Mouse (Mus musculus) urinary bladder, adult 2 months (tissue): Measurements from ENCODE around the gene Crcp. TPM values are rescaled to one million over a fixed set of nuclear protein-coding genes. Genes with fewer than 3 reads are reported as not detected.
A peak's percentile ranks its signal among the peaks of the same experiment; 100 is the strongest.
"Not testable (repeated sequence)": the region's sequence is repeated elsewhere in the genome, so short reads cannot be mapped to it uniquely, and the experiment has no call there.

Experiments
- DNase-seq: peaks from one replicate; pipeline ENCODE4 v3.0.0; 2022; ENCODE audit warnings: low spot score
- polyA plus RNA-seq: library from polyadenylated mRNA; depleted of rRNA; stranded (reverse); fragments of >200 nt; gene quantifications from 2 replicates; pipeline ENCODE4 v1.2.3, GENCODE M21; 2012

Crcp gene
- polyA plus RNA-seq, 1 experiment: 26.6 TPM

DNA sequence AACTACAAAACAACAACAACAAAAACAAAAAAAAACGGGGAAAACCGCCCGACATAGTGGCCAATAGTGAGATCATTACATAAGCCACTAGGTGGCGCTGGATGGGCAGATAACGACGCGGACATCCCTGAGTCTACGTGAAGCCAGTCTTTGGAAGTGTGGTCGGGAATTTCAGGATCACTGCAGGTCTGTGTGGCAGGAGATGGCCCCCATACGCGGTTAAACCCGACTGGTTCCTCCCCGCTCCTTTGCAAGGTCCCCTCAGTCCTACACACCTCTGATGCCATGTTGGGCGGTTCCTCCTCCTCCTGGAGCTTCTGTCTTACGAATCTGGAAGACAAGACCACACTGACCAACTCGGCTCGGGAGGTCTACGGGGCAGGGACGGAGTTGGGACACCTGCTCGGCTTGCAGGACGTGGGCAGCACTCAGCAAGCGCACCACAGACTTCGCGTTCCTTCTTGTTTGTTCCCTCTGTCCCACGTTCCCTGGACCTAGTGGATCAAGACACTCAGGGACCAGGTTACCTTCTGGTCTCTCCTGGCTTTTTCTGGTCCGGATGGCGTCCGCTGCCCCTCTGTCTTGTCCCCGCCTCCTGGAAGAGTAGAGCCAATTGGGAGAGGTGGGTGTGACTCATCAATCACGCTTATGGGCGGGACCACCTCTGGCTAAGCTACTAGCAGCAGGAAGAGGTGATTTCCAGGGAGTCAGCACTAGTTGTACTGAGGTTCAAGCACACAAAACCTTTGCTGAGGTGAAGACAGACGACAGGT, 5.1 kb upstream of the Crcp start:
- peak; percentile 54 for DNase-seq

DNA sequence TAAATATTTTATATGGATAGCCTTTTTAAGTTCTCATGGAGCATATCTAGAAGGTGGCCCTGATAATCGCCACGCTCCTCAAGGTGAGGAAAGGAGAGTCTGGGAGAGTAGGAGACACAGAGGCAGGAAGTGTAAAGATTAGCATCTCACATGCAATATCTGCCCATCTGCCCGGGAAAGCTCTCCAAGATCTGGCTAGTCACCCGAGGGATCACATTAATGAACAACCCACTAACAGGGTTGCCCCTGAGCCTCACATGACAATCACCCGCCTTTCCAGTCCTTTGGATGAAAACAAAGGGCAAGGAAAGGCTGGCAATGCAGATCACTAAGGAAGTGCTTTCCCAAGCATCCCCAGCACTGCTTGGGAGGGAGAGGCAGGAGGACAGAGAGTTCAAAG, 2.0 kb upstream of the Crcp start:
- no peak for DNase-seq

DNA sequence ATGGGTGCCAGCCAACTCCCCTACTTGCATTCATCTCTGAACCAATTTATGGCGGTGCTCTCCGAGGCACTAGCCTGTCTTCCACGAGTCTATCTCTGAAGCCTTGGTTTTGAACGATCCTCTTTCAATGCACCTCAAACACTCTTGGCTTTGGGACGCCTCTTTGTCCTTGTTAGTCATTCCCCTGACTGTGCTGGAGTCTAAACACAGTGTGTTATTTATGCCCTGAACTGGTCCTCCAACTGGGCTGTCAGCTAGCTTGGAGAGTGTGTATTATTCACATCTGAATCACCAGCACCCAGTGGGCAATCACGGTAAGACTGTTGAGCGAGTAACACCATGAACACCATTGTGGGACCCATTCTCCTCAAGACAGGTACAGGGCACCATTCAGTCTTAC, 1.4 kb upstream of the Crcp start:
- no peak for DNase-seq

DNA sequence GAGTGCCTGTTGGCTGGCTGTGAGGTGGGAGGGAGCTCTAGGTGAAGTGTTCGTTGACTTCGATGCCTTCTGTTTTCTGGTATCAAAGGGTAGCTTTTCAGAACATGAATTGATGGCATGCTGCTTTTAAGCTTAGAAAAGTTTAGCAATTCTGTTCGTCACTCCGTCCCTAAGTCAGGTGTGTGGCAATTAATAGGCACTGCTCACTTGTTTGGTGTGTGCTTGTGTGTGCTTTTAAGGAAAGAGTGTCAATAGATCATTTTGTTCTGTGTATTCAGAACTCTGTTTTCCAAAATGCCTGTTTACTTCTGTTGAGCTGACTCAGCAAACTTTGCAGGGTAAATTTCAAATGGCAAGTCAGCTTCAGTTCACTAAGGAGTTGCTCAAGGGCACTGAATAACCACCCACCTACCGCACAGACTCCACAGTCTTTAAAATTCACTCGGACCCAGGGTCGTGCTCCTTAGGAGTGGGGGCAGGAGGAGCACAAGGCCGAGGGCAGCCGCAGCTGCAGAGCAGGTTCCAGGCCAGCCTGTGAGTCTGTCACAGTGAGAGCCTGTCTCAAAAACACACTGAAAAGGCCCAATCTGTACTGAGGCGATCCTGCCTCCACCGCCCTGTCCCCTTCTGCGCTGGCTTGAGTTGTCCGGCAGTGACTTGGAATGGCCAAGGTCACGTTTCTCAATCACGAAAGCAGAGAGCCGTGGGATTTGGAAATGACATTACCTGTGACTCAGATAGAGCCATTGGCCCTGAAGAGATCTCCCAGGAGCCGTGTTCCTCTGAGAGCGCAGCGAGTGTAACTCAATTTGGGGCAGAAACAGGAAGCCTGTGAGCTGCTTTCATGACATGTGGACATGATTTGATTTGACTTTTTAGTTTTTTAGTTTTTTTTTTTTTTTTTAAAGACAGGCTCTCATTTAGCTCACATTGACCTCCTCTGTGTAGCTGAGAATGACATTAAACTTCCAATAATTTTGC, 2.6 kb downstream of the Crcp start:
- DNase-seq: no peak

DNA sequence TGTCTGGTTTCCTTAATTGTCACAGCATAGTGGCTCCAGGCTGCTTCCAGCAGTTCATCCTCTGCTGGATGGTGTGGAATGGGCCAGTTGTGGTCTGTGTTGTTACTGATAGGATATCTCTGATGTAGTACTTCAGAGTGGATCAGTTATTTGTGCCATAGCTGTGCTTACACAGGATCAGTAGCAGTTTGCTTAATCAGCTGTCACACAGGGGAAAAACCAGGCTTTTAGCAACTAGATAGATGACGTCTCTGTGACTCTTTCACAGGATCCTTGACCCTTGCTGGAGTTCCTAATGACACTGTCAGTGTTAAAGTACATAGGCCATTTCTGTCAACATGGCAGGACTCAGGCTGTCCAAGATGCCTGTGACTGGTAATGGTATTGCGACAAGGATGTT, 4.8 kb downstream of the Crcp start:
- no peak for DNase-seq

DNA sequence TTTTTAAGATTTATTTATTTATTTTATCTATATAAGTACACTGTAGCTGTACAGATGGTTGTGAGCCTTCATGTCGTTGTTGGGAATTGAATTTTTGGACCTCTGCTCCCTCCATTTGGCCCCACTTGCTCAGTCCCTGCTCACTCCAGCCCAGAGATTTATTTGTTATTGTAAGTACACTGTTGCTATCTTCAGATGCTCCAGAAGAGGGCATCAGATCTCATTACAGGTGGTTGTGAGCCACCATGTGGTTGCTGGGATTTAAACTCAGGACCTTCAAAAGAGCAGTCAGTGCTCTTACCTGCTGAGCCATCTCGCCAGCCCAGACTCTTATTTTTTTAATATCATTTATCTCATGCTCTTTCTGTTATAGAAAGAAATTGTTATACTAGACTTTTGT, 7.2 kb downstream of the Crcp start:
- not testable (repeated sequence) for DNase-seq

DNA sequence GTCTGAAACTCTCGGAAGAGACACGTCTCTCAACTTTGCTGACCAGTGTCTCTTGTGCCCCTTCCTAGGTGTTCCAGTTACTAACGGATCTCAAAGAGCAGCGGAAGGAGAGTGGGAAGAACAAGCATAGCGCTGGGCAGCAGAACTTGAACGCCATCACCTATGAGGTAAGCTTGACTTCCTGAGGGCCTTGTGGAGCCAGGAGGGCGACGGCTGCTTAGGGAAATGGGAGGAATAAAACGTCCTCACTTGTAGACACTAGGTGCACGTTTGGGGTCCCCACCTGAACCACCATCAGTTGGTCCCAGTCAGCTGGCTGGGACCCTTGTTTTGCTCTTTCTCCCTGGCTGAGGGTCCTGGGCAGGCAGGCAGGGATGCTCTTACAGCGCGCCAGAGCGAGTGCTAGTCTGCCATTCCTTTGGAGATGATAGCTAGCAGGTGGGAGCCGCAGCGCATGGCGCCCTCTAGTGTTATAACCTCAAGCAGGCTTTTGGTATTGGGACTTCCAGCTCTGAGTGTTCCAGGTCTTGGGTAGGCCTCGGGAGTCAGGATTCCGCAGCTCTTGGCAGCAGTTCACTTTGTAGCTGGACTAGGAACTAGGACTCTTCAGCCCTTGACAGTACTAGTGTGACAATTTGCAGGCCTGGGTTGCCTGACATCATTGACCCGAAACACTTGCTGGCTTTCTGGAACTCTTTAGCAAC, 8.8 kb downstream of the Crcp start:
- peak; percentile 40 for DNase-seq

DNA sequence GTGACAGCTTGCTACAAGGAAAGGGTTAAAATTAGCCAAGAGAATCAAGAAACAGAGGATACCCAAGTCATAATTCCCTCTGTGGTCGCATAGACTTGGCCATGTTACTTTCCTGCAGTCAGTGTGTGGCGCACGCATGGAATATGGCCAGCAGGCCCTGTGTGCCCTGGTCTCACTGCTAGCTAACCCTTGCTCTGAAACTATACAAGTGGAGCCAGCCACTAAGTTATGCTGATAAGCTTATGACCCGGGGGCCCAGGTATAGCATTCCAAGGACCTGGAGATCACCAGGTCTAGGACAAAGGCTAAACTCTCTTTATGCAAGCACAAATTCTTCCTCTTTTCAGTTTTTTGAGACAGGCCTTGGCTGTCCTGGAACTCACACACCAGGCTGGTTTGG, 11.7 kb downstream of the Crcp start:
- no peak for DNase-seq

DNA sequence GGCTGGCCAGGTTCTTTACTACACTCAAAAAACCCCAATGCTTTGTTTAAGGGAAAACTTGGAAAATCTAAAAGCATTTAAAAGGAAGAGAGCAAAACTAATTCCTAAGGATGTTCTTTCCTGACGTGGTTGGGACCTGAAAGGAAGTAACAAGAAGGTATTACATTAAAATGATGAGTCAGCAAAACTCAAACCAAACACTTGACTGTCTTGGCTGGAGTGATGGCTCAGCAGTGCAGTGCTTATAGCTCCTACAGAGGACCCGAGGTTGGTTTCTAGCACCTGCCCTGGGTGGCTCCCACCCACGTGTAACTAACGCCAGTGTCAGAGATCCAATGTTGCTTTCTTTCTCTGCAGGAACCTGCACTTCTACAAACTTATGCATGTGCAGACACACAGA, 12.2 kb downstream of the Crcp start:
- no peak for DNase-seq

DNA sequence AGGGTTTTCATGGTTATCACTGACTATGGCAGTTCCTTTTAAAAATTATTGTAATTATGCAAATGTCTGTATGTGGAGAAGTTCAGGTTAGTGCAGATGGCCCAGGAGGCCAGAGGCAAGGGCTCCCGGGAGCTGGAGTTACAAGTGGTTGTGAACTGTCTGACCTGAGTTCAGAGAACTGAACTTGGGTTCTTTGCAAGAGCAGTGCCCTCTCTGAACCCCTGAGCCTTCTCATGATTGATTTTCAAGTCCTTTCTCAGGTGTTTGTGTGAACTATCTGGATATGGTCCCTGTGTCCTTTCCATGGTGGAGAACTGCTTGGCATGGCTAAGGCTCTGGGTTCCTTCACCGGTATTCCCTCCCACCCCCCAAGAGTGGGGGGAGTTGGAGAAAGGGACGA, 14.7 kb downstream of the Crcp start:
- no peak for DNase-seq

DNA sequence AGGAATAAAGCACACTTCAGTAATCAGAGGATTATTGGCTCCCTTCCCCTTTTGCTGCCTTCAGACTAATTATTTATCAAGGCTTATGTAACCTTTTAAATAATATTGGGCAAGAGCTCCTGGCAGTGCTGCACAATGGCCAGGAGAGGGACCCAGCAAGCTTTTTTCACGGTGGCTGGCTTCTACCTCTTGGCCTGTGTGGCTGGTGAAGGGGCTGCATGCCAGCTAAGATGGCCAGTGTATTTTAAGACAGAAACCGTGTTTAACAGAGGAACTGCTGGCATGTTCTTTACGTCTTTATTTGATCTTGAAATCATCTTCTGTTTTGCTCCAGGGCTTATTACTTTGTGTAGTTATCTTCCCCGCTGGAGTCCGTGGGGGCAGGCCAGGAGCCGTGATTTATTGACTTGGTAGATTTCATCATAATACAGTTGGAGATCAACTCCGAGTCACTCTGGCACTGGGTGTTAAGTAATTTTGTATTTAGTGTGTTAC, 15.2 kb downstream of the Crcp start:
- DNase-seq: no peak

DNA sequence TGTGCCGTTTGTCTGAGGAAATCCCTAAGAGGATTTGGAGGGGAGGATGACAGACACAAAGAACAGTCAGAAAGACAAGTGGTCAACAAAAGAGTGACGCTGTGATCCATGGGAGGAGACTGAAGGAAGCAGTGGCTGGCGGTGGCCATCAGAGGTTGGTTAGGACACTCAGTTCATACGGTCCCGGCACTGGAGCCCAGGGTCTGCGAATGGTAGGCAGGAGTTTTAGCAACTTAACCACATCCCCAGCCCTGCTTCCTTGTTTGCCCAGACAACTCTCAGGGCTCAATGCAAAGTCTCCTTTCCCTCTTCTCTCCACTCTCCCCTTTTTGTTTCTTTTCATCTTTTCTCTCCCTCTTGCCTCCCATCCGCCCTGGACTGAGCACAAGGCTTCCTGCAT, 17.0 kb downstream of the Crcp start:
- DNase-seq: no peak

DNA sequence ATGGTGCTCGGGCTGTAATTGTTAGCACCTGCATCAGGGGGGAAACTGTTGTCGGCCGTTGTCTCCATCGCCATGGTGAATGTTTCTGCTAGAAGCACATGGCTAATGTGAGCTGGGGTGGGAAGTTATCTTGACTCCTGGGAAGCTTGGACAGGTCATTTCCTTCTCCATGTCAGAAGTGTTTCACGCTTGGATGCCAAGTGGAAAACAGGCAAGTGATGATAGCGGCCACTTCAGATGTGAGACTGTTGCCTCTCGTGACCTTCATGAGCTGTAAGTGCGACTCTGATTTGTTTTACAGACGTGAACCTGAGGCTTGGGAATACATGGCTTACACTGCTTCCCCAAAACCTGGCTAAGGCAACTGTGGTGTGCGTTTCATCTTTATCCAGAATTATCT, 17.5 kb downstream of the Crcp start:
- no peak for DNase-seq

DNA sequence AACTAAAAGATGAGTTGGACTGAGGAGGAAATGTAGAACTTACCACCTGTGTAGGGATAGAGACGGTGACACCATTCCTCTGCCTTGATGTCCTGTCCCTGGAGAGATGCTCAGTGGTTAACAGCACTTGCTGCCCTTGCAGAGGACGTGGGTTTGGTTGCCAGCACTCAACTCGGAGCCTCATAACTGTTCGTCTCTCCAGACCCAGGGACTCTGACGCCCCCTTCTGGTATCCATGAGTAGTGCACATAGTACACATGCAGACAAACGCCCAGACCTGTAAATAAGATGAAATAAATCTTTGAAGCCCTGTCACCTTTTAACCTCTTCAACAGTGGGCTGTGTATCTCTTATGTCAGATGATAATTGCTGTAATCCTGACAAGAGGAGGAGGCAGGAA, 17.9 kb downstream of the Crcp start:
- no peak for DNase-seq

DNA sequence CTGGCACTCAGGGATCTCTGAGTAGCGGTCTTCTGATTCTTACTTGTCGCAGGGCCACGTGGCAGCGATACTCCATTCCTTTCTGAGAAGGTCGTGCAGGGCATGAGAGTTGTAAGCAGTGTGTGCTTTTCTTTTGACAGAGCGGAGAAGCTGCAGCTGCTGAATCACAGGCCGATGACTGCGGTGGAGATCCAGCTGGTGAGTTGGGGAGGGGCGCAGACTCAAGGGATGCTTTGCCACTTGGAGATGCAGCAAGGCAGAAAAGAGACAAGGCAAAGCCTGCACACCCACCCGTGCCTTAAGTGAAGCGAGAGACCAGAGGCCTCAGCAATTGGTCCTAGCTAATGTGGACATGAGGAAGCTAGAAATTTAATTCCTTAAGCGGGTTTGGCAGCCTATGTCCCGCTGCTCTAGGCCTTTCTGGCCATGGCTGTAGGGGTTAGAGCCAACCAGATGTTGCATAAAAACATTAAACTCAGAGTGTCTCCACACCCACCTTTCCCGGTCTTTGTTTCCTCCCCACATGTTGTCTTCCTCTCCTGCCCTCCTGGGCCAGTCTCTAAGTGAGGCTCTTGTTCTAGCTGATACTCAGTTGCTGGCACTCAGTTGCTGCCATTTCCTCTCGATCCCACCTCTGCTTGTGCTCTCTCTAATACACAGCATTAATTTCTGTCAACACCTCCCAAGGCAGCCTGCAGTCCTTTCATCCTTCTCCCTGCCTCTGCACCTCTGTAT, 19.9 kb downstream of the Crcp start:
- DNase-seq: no peak

DNA sequence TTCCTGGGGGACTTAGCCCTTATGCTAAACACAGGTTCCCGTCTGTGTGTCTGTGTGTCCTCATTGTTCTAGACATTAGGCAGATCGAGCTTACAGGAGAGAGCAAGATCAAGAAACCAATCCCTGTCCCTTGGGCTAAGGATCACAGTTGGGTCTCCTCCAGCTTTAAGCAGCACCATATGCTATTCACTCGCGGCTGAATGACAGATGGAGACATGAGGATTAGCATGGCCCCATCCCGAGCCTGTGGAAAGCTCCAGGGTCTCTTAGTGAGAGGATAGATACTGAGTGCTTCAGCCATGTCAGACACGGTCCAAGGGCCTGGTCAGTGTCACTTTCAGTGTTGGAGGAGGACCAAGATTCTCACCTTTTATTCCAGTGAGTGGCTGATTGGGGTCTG, 21.3 kb downstream of the Crcp start:
- no peak for DNase-seq

DNA sequence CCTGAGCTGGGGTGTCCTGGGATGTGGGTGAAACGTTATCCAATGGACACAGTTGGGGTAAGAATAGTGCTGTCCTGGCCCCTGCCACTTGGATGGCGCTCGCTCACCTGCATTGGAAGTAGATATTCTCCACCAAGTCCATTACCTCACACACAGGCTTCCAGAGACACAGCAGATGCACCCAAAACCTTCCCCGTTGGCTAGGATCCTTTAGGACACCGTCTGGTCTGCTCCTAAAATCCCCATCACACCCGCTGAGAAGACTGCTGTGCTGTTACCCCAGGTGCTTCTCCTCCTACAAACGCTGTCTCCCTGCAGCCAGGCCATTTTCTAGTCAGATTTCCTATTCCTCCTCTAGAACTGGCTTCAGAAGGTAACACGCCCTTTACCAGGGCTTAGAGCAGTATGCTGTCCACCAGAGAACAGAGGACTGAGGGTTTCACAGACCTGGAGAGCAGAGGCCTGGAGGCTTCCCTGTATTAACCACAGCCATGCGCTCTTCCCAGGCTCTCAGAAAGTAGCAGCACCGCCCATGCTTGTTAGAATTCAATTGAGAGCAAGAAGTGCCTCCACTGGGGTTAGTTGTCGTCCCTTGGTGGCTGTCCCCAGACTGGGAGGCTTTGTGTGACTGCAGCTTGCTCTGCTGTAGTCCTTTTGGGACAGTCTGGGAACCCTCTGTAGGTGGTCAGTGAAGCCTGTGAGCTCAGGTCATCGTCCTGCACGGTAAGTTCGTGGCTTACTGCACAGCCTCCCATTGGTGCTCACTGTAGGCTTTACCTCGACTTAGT, 22.2 kb downstream of the Crcp start:
- no peak for DNase-seq

DNA sequence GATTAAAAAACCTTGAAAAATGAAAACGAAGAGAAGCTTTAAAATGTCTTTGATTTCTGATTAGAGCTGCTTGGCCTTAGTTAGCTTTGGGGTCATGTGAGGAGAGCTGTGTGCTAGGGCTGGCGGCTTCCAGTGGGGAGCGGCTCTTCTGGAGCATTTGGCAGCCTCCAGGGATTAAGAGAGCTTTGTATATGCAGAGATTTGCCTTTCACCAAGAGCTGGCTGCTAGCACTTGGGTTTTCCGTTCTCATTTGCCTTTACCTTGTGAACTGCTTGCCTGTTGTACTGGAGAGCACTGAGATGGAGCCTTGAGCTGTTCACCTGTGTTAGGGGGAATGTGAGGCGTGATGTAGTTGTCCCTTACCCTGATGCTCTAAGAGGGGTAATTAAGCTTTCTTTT, 23.4 kb downstream of the Crcp start:
- no peak for DNase-seq

DNA sequence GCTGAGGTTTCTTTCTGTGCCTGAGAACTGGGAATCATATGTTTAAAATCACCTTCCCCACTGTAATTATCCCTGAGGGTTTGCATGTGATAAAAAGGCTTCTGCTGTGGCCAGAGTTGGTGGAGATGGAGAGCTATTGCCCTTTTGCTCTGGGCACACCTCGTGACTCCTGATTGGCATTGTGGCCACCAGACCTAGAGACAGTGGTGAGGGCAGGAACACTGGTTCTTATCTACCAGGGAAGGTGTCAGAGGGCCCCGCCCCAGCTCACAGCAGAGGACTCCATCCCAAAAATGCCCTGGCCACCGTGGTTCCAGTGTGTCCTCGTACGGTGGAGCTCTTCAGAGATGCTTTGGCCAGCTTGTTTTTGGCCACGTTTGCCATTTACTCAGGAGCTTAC, 23.9 kb downstream of the Crcp start:
- no peak for DNase-seq

DNA sequence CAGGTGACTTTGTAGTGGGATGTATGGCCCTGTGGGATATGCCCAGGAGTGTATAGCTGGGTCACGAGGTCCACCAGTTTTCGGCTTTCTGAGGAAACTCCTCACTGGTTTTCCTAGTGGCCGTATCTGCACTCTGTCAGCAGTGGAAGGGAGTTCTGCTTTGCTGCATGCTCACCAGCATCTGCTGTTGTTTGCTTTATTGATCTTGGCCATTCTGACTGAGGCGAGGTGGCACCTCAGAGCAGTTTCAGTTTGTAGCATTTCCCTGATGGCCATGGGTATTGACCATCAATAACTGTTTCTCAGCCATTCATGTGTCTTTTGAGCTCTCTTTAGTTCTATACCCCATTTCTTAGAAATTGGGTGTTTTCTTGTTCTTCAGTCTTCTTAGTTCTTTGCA, 26.6 kb downstream of the Crcp start:
- DNase-seq: no peak

DNA sequence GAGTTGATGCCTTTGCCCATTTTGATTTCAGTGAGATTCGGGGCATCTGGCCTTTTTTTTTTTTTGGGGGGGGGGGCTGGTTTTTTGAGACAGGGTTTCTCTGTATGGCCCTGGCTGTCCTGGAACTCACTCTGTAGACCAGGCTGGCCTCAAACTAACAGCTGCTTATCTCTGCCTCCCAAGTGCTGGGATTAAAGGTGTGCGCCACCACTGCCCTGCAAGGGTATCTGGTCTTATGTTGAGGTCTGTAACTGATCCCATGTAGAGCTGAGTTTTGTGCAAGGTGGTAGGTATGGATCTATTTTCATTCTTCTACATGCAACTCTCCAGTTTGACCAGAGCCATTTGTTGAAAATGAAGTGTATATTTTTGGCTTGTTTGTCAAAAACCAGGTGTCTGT, 27.2 kb downstream of the Crcp start:
- DNase-seq: no peak
